Mouse (Mus musculus): ENCODE measurements around the gene Pmpcb. TPM values are rescaled to one million over a fixed set of nuclear protein-coding genes. Genes with fewer than 3 reads are reported as not detected.

Pmpcb gene
- total RNA-seq, 2 experiments from 2014 or later: 68.6 to 69.7 TPM

DNA sequence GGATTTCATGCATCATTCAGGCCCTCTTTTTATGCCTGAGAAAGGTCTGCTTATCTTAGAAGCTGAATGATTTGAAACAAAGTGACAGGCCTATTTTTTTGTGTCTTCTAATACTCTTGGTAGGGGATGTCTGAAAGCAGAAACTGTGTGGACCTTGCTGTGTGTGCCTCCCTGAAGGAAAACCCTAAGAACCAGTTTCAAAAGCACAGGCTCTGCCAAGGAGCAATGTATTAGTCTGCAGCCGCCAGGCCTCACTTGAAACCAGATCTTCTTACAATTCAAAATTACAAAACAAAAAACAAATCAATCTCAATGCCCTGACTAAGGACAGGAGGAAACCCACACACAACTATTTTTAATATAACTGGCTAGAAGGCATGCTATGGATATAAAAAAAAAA, 12.5 kb upstream of the Pmpcb start:
- no peak for DNase-seq (ENCODE audit: low spot score in 2 of 2)
- intact Hi-C loops (cut with DNase I): no loop called here

GRCm38 (mm10) chr5:21724872-21725271, 12.1 kb upstream of the Pmpcb start:
- intact Hi-C loops (cut with DNase I): no loop called here

DNA sequence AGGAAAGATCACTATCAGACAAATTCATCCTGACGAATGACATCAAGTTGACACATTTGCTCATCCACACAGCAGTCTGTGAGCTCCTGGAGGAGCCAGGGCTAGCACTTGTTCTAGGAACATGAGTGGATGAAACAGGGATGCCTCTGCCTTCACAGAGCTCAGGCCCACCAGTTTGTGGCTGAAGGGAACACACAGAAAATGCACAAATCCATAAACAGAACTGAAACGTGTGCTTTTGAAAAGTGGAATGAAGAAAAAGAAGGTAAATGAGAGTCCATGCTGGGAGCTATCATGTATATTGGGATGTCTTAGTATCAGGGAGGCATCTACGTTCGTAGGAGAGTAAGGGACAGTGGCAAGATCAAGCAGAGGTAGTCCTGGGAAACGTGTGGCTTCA, 7.8 kb upstream of the Pmpcb start:
- intact Hi-C loops (cut with DNase I): no loop called here
- no peak for DNase-seq (ENCODE audit: low spot score in 2 of 2)

More at GRCm38 (mm10) chr5:21724872-21725271, 12.1 kb upstream of the Pmpcb start:
- no peak for DNase-seq (ENCODE audit: low spot score in 2 of 2)

GRCm38 (mm10) chr5:21732177-21732911, 4.6 kb upstream of the Pmpcb start:
- no peak for DNase-seq (ENCODE audit: low spot score in 2 of 2)
- intact Hi-C loops (cut with DNase I): loop anchor here (10.0 kb wide), 1 partner anchor 298 kb away; no protein-coding TSS in a partner anchor

- intact Hi-C loops (cut with DNase I): loop anchor here (10.0 kb wide), 1 partner anchor 298 kb away; no protein-coding TSS in a partner anchor
- peak; percentile 80 to 94 for DNase-seq (ENCODE audit: low spot score in 2 of 2)
Observed at GRCm38 (mm10) chr5:21732930-21733329, 4.0 kb upstream of the Pmpcb start.

DNA sequence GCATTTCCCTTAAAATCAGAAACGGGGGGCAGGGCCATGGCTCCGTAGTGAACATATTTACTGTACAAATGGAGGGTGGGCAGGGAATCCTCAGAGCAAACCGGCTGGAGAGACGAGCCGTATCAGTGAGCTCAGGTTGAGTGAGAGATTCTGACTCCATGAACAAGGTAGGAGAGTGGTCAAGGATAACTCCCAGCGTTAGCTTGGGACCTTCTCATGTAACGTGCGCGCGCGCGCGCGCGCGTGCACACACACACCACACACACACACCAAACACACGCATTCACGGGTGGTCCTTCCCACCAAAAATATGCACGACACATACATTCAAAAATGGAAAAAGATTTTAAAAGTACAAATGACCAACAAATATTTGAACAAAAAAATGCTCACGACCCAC, 1.8 kb upstream of the Pmpcb start:
- intact Hi-C loops (cut with DNase I): loop anchor here (2.0 to 10.0 kb wide), 3 partner anchors 76 to 473 kb away; no protein-coding TSS in a partner anchor

DNA sequence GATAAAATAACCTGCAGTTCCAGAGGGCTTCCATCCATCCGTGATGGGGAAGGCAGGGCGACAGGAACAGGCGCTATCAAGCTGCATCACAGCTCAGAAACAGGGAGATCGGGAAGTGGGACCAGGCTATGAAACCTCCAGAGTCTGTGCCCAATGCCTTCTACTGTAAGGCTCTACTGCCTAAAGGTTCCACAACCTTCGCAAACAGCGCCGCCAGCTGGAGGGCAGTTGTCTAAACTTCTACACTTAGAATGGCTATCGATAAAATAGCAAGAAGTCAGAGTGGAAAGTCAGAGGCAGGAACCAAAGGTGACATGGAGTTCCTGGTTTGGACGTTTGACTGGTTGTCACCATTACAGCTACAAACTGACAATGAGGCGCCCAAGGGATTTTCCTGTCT, 1.4 kb upstream of the Pmpcb start:
- DNase-seq (ENCODE audit: low spot score in 2 of 2): peak; percentile 52 to 72
- intact Hi-C loops (cut with DNase I): loop anchor here (2.0 to 10.0 kb wide), 3 partner anchors 77 to 473 kb away; no protein-coding TSS in a partner anchor

More for the DNA sequence above, 1.8 kb upstream of the Pmpcb start:
- no peak for DNase-seq (ENCODE audit: low spot score in 2 of 2)

- intact Hi-C loops (cut with DNase I): loop anchor here (5.0 to 10.0 kb wide), 2 partner anchors 301 to 474 kb away; no protein-coding TSS in a partner anchor
- DNase-seq (ENCODE audit: low spot score in 2 of 2): no peak
Observed at GRCm38 (mm10) chr5:21736046-21736445, 895 bp upstream of the Pmpcb start.

- intact Hi-C loops (cut with DNase I): loop anchor here (5.0 to 10.0 kb wide), 2 partner anchors 303 to 475 kb away; no protein-coding TSS in a partner anchor
- no peak for DNase-seq (ENCODE audit: low spot score in 2 of 2)
Observed at GRCm38 (mm10) chr5:21737620-21738019, 679 bp downstream of the Pmpcb start.

DNA sequence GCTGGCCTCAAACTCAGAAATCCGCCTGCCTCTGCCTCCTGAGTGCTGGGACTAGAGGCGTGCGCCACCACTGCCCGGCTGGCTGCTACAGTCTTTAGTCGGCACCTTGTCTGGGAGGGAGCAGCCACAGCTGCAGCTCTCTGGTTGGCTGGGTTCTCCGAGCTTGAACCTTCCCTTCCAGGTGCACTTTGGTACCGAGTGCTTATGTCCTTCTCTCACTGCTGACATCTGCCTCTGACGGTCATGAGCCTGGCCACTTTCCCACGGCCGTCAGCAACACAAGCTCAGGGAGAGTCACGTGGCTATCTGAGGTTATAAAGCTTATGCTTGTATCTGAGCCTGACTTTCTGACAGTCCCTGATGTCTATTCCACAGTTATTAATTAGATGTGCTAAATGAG, 2.2 kb downstream of the Pmpcb start:
- intact Hi-C loops (cut with DNase I): loop anchor here (5.0 to 10.0 kb wide), 2 partner anchors 304 to 477 kb away; no protein-coding TSS in a partner anchor
- DNase-seq (ENCODE audit: low spot score in 2 of 2): no peak

GRCm38 (mm10) chr5:21739881-21740280, 2.9 kb downstream of the Pmpcb start:
- no peak for DNase-seq (ENCODE audit: low spot score in 2 of 2)
- intact Hi-C loops (cut with DNase I): loop anchor here (5.0 to 10.0 kb wide), 2 partner anchors 305 to 478 kb away; no protein-coding TSS in a partner anchor

DNA sequence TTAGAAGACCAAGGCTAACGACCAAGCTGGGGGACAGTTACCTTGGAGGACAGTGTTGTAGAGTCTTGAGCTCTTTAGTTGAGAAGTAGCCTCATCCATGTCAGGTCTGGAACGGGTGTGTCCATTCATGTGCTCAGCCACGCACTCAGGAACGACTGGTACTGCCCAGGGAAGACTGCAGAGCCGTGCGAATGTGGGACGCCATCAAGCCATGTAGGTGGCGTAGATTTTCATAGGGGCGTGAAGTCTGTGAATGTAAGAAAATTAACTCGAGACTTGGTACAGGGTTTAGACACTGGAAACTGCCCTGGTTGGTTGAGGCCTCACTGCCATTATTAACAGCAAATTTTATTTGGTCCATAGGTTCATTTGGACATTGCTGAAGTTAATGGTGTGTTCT, 6.7 kb downstream of the Pmpcb start:
- intact Hi-C loops (cut with DNase I): no loop called here

GRCm38 (mm10) chr5:21744651-21745050, 7.7 kb downstream of the Pmpcb start:
- no peak for DNase-seq (ENCODE audit: low spot score in 2 of 2)
- intact Hi-C loops (cut with DNase I): no loop called here

More for the DNA sequence above, 6.7 kb downstream of the Pmpcb start:
- no peak for DNase-seq (ENCODE audit: low spot score in 2 of 2)

GRCm38 (mm10) chr5:21745966-21746365, 9.0 kb downstream of the Pmpcb start:
- intact Hi-C loops (cut with DNase I): no loop called here
- no peak for DNase-seq (ENCODE audit: low spot score in 2 of 2)

DNA sequence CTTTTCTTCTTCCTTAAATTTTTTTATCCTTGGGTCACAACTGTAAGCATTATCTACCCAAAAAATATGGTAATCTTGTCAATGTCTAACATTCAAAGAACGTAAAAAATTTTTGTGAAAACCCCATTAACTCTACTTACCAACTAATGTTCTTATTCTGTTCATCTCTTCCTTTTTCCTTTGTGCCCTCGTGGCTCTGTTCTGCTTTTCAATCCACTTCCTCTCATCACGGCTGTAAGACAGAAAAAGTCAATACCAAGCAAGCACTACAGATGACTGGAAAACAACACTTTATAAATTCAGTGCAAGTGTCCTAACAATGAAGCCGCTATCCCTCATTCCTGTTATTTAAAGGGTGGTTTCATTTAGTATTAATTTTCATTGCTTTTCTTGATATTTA, 31.6 kb downstream of the Pmpcb start:
- intact Hi-C loops (cut with DNase I): no loop called here
- DNase-seq (ENCODE audit: low spot score in 2 of 2): no peak

DNA sequence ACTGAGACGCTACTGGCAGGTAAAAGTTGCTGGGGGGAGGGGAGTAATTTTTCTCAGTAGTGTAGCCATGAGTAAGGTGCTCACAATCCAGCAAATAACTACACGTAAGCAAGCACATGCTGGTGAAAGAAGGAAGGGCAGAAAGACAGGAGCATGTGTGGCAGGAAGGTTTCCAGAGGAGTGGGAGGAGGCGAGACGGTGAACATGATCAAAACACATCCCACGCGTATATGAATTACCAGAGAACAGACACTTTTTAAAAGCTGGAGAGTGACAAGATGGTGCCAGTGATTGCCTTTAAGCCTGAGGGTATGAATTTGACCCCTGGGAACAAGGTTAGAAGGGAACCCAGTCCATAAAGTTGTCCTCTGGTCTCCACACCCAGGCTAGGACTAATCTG, 32.9 kb downstream of the Pmpcb start:
- no peak for DNase-seq (ENCODE audit: low spot score in 2 of 2)
- intact Hi-C loops (cut with DNase I): no loop called here

DNA sequence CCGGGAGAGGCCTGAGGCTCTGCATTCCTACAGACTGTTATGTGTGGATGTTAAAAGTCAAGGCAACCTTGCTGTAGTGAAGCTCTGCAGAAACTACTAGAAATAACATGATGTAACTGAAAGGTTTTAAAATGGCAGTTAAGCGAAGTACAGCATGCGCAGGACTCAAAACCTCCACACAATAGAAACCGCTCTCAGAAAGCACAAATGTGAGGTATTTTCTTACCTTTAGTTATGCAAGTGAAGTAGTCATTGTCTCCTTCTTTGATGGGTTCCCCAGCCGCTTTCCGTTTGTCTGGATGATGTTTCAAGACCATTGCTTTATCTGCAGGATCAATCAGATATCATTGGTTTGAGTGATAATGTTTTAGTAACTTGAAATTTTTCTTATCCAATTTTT, 39.5 kb downstream of the Pmpcb start:
- no peak for DNase-seq (ENCODE audit: low spot score in 2 of 2)
- intact Hi-C loops (cut with DNase I): no loop called here

- DNase-seq (ENCODE audit: low spot score in 2 of 2): no peak
- intact Hi-C loops (cut with DNase I): loop anchor here (10.0 kb wide), 1 partner anchor 730 kb away; no protein-coding TSS in a partner anchor
Observed at GRCm38 (mm10) chr5:21784161-21785052, 47.5 kb downstream of the Pmpcb start.

GRCm38 (mm10) chr5:21785053-21785452, 48.1 kb downstream of the Pmpcb start, which contains the start of the genes Dnajc2 and Psmc2:
Dnajc2 (minus strand) TSS chr5:21785251.
Psmc2 (plus strand) TSS chr5:21785283.
- intact Hi-C loops (cut with DNase I): loop anchor here (10.0 kb wide), 1 partner anchor 730 kb away; no protein-coding TSS in a partner anchor

More at GRCm38 (mm10) chr5:21785053-21785452, 48.1 kb downstream of the Pmpcb start, which contains the start of the genes Dnajc2 and Psmc2:
- DNase-seq (ENCODE audit: low spot score in 2 of 2): peak; percentile 91 to 92

Measured in left cerebral cortex, postnatal 14 days (tissue).